Mouse (Mus musculus): Measurements from ENCODE around the gene Csta1. TPM values are rescaled to one million over a fixed set of nuclear protein-coding genes. Genes with fewer than 3 reads are reported as not detected.

Csta1 gene
- total RNA-seq, 2 experiments from 2014 or later, result not detected

GRCm38 (mm10) chr16:36071450-36072379, 59.3 kb downstream of the Csta1 start, which contains the start of the genes Fam162a and Ccdc58:
Fam162a (minus strand) TSS chr16:36071594.
Ccdc58 (plus strand) TSS chr16:36071685.
- ATAC-seq (replicated peaks; ENCODE audit: poor library complexity, severe bottlenecking), result peak; percentile 82

DNA sequence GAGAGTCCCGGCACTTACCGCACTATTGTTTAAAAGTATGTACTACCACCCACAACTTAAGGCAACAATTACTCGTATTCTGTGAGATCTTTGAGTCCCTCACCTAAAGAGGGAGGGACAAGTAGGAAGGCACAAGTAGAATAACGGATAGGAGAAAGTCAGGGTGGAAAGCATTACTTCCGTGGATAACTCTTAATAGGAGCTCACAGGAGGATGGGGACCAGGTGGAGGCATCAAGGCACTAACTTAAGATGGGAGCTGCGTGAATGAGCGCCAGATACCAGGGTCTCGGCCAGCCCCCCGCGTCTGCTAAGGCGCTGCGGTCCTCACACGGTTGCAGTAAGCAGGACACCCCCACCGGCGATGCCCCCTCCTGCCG, 60.0 kb downstream of the Csta1 start:
- no peak for ATAC-seq (replicated peaks; ENCODE audit: poor library complexity, severe bottlenecking)

Other genes starting within 250 kb of the Csta1 start
- gene Parp9, start 192.8 kb downstream of the Csta1 start, total RNA-seq (2014; fragmentation: Nextera tagmentation), result 14.7 and 15.7 TPM in 2 replicates
- gene Parp9, start 192.8 kb downstream of the Csta1 start, total RNA-seq (2017), result 20.4 and 24.1 TPM in 2 replicates
- gene Dtx3l, start 192.1 kb downstream of the Csta1 start, total RNA-seq (2014; fragmentation: Nextera tagmentation), result 21.9 and 28.5 TPM in 2 replicates
- 29.4 and 36.2 TPM in 2 replicates for gene Dtx3l, start 192.1 kb downstream of the Csta1 start, total RNA-seq (2017)
- gene Kpna1, start 152.5 kb downstream of the Csta1 start, total RNA-seq (2014; fragmentation: Nextera tagmentation), result 40.6 and 41.1 TPM in 2 replicates
- 35.1 and 42.2 TPM in 2 replicates for gene Kpna1, start 152.5 kb downstream of the Csta1 start, total RNA-seq (2017)
- 6.0 and 7.8 TPM in 2 replicates for gene Wdr5b, start 90.1 kb downstream of the Csta1 start, total RNA-seq (2014; fragmentation: Nextera tagmentation)
- gene Wdr5b, start 90.1 kb downstream of the Csta1 start, total RNA-seq (2017), result 7.0 and 8.8 TPM in 2 replicates
- gene Fam162a, start 59.6 kb downstream of the Csta1 start, total RNA-seq (2014; fragmentation: Nextera tagmentation), result 101 and 196 TPM in 2 replicates
- 79.5 and 114 TPM in 2 replicates for gene Fam162a, start 59.6 kb downstream of the Csta1 start, total RNA-seq (2017)
- 61.8 and 98.5 TPM in 2 replicates for gene Ccdc58, start 59.6 kb downstream of the Csta1 start, total RNA-seq (2014; fragmentation: Nextera tagmentation)
- gene Ccdc58, start 59.6 kb downstream of the Csta1 start, total RNA-seq (2017), result 107 and 144 TPM in 2 replicates
- not detected in 2 replicates for gene Stfa2l1, start 25.6 kb upstream of the Csta1 start, total RNA-seq (2014; fragmentation: Nextera tagmentation)
- gene Stfa2l1, start 25.6 kb upstream of the Csta1 start, total RNA-seq (2017), result not detected in 2 replicates
- not detected in 2 replicates for gene Gm5483, start 53.0 kb upstream of the Csta1 start, total RNA-seq (2014; fragmentation: Nextera tagmentation)
- gene Gm5483, start 53.0 kb upstream of the Csta1 start, total RNA-seq (2017), result 4.6 TPM in 1 of 2 replicates, not detected in the other
- not detected in 2 replicates for gene Gm5416, start 79.2 kb upstream of the Csta1 start, total RNA-seq (2014; fragmentation: Nextera tagmentation)
- not detected in 2 replicates for gene Gm5416, start 79.2 kb upstream of the Csta1 start, total RNA-seq (2017)
- gene 2010005H15Rik, start 90.2 kb upstream of the Csta1 start, total RNA-seq (2014; fragmentation: Nextera tagmentation), result not detected in 2 replicates
- not detected in 2 replicates for gene 2010005H15Rik, start 90.2 kb upstream of the Csta1 start, total RNA-seq (2017)
- gene Stfa1, start 145.7 kb upstream of the Csta1 start, total RNA-seq (2014; fragmentation: Nextera tagmentation), result not detected in 2 replicates
- not detected in 2 replicates for gene Stfa1, start 145.7 kb upstream of the Csta1 start, total RNA-seq (2017)
- not detected in 2 replicates for gene BC117090, start 203.1 kb upstream of the Csta1 start, total RNA-seq (2014; fragmentation: Nextera tagmentation)
- not detected in 2 replicates for gene BC117090, start 203.1 kb upstream of the Csta1 start, total RNA-seq (2017)
- not detected in 2 replicates for gene BC100530, start 236.5 kb upstream of the Csta1 start, total RNA-seq (2014; fragmentation: Nextera tagmentation)
- not detected in 2 replicates for gene BC100530, start 236.5 kb upstream of the Csta1 start, total RNA-seq (2017)

All from granulocyte monocyte progenitor cell, adult 5-6 weeks (primary cell).